Mouse (Mus musculus): Measurements from ENCODE around the gene Golga2. TPM values are rescaled to one million over a fixed set of nuclear protein-coding genes. Genes with fewer than 3 reads are reported as not detected.

Gene Golga2
- polyA plus RNA-seq, 1 experiment = 36.3 TPM

GRCm38 (mm10) chr2:32275823-32276222 is 11.4 kb upstream of the Golga2 start:
- TF ChIP-seq MYOG (IDR thresholded peaks at IDR 0.05; ENCODE audit: control insufficient read depth, extremely low read depth, insufficient read length) (no peak), USF1 (IDR thresholded peaks at IDR 0.05; ENCODE audit: low read depth) (no peak), CTCF (IDR thresholded peaks at IDR 0.05; ENCODE audit: control insufficient read depth, insufficient read depth, insufficient read length) (no peak), FOSL1 (IDR thresholded peaks at IDR 0.05; ENCODE audit: insufficient read depth, low read length, poor library complexity, severe bottlenecking) (no peak), MAX (IDR thresholded peaks at IDR 0.05) (no peak), CEBPB (IDR thresholded peaks at IDR 0.05; ENCODE audit: low read depth) (no peak), MYOD1 (IDR thresholded peaks at IDR 0.05; ENCODE audit: control insufficient read depth, insufficient read length, low read depth) (no peak)
- Histone ChIP-seq H3ac (ENCODE audit: control insufficient read depth, insufficient read length, low read depth) (no peak overlapping the region), H3K79me2 (ENCODE audit: control insufficient read depth, insufficient read depth) (no peaks in the 10 kb centered on the region)

GRCm38 (mm10) chr2:32282289-32282688 is 4.9 kb upstream of the Golga2 start:
- Histone ChIP-seq H3ac (ENCODE audit: control insufficient read depth, insufficient read length, low read depth) (no peak overlapping the region), H3K79me2 (ENCODE audit: control insufficient read depth, insufficient read depth) (peaks cover 34% of the 10 kb centered on the region), H3K36me3 (ENCODE audit: control insufficient read depth, insufficient read depth) (peaks cover 81% of the 10 kb centered on the region), H3K79me3 (ENCODE audit: low read depth) (peaks cover 18% of the 10 kb centered on the region), H3K27me3 (ENCODE audit: control insufficient read depth, insufficient read depth, insufficient read length) (no peaks in the 10 kb centered on the region), H3K4me3 (ENCODE audit: insufficient read depth, poor library complexity, severe bottlenecking) (no peak overlapping the region)
- TF ChIP-seq CEBPB (IDR thresholded peaks at IDR 0.05; ENCODE audit: low read depth) = no peak
- no peak for TF ChIP-seq MYOD1 (IDR thresholded peaks at IDR 0.05; ENCODE audit: control insufficient read depth, insufficient read length, low read depth)
- TF ChIP-seq CTCF (IDR thresholded peaks at IDR 0.05; ENCODE audit: control insufficient read depth, insufficient read depth, insufficient read length) = no peak
- no peak for TF ChIP-seq MYOG (IDR thresholded peaks at IDR 0.05; ENCODE audit: control insufficient read depth, extremely low read depth, insufficient read length)

More at GRCm38 (mm10) chr2:32275823-32276222, 11.4 kb upstream of the Golga2 start:
- H3K27me3 ChIP-seq (ENCODE audit: control insufficient read depth, insufficient read depth, insufficient read length) = no peaks in the 10 kb centered on the region
- H3K36me3 ChIP-seq (ENCODE audit: control insufficient read depth, insufficient read depth) = peaks cover 33% of the 10 kb centered on the region
- H3K4me3 ChIP-seq (ENCODE audit: insufficient read depth, poor library complexity, severe bottlenecking) = no peak overlapping the region
- H3K79me3 ChIP-seq (ENCODE audit: low read depth) = no peaks in the 10 kb centered on the region

GRCm38 (mm10) chr2:32282727-32283126 is 4.5 kb upstream of the Golga2 start:
- Histone ChIP-seq H3ac (ENCODE audit: control insufficient read depth, insufficient read length, low read depth) (no peak overlapping the region), H3K27me3 (ENCODE audit: control insufficient read depth, insufficient read depth, insufficient read length) (no peaks in the 10 kb centered on the region), H3K36me3 (ENCODE audit: control insufficient read depth, insufficient read depth) (peaks cover 79% of the 10 kb centered on the region), H3K4me3 (ENCODE audit: insufficient read depth, poor library complexity, severe bottlenecking) (no peak overlapping the region), H3K79me3 (ENCODE audit: low read depth) (peaks cover 23% of the 10 kb centered on the region), H3K79me2 (ENCODE audit: control insufficient read depth, insufficient read depth) (peaks cover 38% of the 10 kb centered on the region)
- TF ChIP-seq MYOD1 (IDR thresholded peaks at IDR 0.05; ENCODE audit: control insufficient read depth, insufficient read length, low read depth) (no peak), CTCF (IDR thresholded peaks at IDR 0.05; ENCODE audit: control insufficient read depth, insufficient read depth, insufficient read length) (peak; percentile 55)

- no peaks in the 10 kb centered on the region for H3K27me3 ChIP-seq (ENCODE audit: control insufficient read depth, insufficient read depth, insufficient read length)
- no peak for TF ChIP-seq CTCF (IDR thresholded peaks at IDR 0.05; ENCODE audit: control insufficient read depth, insufficient read depth, insufficient read length)
- TF ChIP-seq CEBPB (IDR thresholded peaks at IDR 0.05; ENCODE audit: low read depth) = no peak
- no peak for TF ChIP-seq MYOG (IDR thresholded peaks at IDR 0.05; ENCODE audit: control insufficient read depth, extremely low read depth, insufficient read length)
- no peak for TF ChIP-seq MAX (IDR thresholded peaks at IDR 0.05)
- TF ChIP-seq USF1 (IDR thresholded peaks at IDR 0.05; ENCODE audit: low read depth) = no peak
- TF ChIP-seq MYOD1 (IDR thresholded peaks at IDR 0.05; ENCODE audit: control insufficient read depth, insufficient read length, low read depth) = no peak
- TF ChIP-seq FOSL1 (IDR thresholded peaks at IDR 0.05; ENCODE audit: insufficient read depth, low read length, poor library complexity, severe bottlenecking) = no peak
- H3K4me3 ChIP-seq (ENCODE audit: insufficient read depth, poor library complexity, severe bottlenecking) = no peak overlapping the region
- no peak overlapping the region for H3ac ChIP-seq (ENCODE audit: control insufficient read depth, insufficient read length, low read depth)
- peaks cover 66% of the 10 kb centered on the region for H3K36me3 ChIP-seq (ENCODE audit: control insufficient read depth, insufficient read depth)
- peaks cover 28% of the 10 kb centered on the region for H3K79me3 ChIP-seq (ENCODE audit: low read depth)
- H3K79me2 ChIP-seq (ENCODE audit: control insufficient read depth, insufficient read depth) = peaks cover 49% of the 10 kb centered on the region
Observed at GRCm38 (mm10) chr2:32283986-32284385, 3.2 kb upstream of the Golga2 start.

GRCm38 (mm10) chr2:32287923-32288367 is 761 bp downstream of the Golga2 start, which contains the start of gene Swi5:
TSS of gene Swi5 (minus strand) at chr2:32288075.
- Histone ChIP-seq H3K79me3 (ENCODE audit: low read depth) (peaks cover 46% of the 10 kb centered on the region), H3K79me2 (ENCODE audit: control insufficient read depth, insufficient read depth) (peaks cover 72% of the 10 kb centered on the region), H3K36me3 (ENCODE audit: control insufficient read depth, insufficient read depth) (peaks cover 29% of the 10 kb centered on the region), H3K4me3 (ENCODE audit: insufficient read depth, poor library complexity, severe bottlenecking) (peak within 1 kb of the TSS; percentile 96), H3ac (ENCODE audit: control insufficient read depth, insufficient read length, low read depth) (peak within 1 kb of the TSS; percentile 95), H3K27me3 (ENCODE audit: control insufficient read depth, insufficient read depth, insufficient read length) (no peaks in the 10 kb centered on the region)
- TF ChIP-seq MYOG (IDR thresholded peaks at IDR 0.05; ENCODE audit: control insufficient read depth, extremely low read depth, insufficient read length) (no peak), MAX (IDR thresholded peaks at IDR 0.05) (peak; percentile 61), USF1 (IDR thresholded peaks at IDR 0.05; ENCODE audit: low read depth) (peak; percentile 87)

GRCm38 (mm10) chr2:32288371-32288931 is 1.3 kb downstream of the Golga2 start:
- no peak for TF ChIP-seq MAX (IDR thresholded peaks at IDR 0.05)
- TF ChIP-seq CTCF (IDR thresholded peaks at IDR 0.05; ENCODE audit: control insufficient read depth, insufficient read depth, insufficient read length) = no peak
- no peak for TF ChIP-seq USF1 (IDR thresholded peaks at IDR 0.05; ENCODE audit: low read depth)
- TF ChIP-seq MYOG (IDR thresholded peaks at IDR 0.05; ENCODE audit: control insufficient read depth, extremely low read depth, insufficient read length) = no peak
- no peak for TF ChIP-seq FOSL1 (IDR thresholded peaks at IDR 0.05; ENCODE audit: insufficient read depth, low read length, poor library complexity, severe bottlenecking)
- no peak for TF ChIP-seq MYOD1 (IDR thresholded peaks at IDR 0.05; ENCODE audit: control insufficient read depth, insufficient read length, low read depth)
- TF ChIP-seq CEBPB (IDR thresholded peaks at IDR 0.05; ENCODE audit: low read depth) = no peak
- no peaks in the 10 kb centered on the region for H3K27me3 ChIP-seq (ENCODE audit: control insufficient read depth, insufficient read depth, insufficient read length)
- H3K4me3 ChIP-seq (ENCODE audit: insufficient read depth, poor library complexity, severe bottlenecking) = peak overlapping the region; percentile 91
- peaks cover 27% of the 10 kb centered on the region for H3K36me3 ChIP-seq (ENCODE audit: control insufficient read depth, insufficient read depth)
- peak overlapping the region; percentile 78 for H3ac ChIP-seq (ENCODE audit: control insufficient read depth, insufficient read length, low read depth)
- H3K79me3 ChIP-seq (ENCODE audit: low read depth) = peaks cover 46% of the 10 kb centered on the region
- peaks cover 72% of the 10 kb centered on the region for H3K79me2 ChIP-seq (ENCODE audit: control insufficient read depth, insufficient read depth)

Measured in C2C12 (cell line).